Mouse (Mus musculus): Measurements from ENCODE around the gene Upb1. TPM values are rescaled to one million over a fixed set of nuclear protein-coding genes. Genes with fewer than 3 reads are reported as not detected.

The Upb1 gene
- total and polyA plus RNA-seq, 3 experiments = 0.27 TPM; not detected in 2

- no peak for ATAC-seq (ENCODE audit: extremely low read depth, insufficient number of reproducible peaks, low FRiP score, poor library complexity, severe bottlenecking)
- H3K36me3 ChIP-seq (replicated peaks) = no peaks in the 10 kb centered on the region
- DNase-seq (ENCODE audit: low spot score) = no peak
- TF ChIP-seq POLR2AphosphoS5 (IDR thresholded peaks at IDR 0.05; ENCODE audit: insufficient replicate concordance, low read depth, low read length) (no peak), CTCF (IDR thresholded peaks at IDR 0.05; ENCODE audit: low read depth, low read length) (no peak), GATA1 (IDR thresholded peaks at IDR 0.05; ENCODE audit: borderline replicate concordance, low read length) (no peak), TAL1 (conservative IDR thresholded peaks at IDR 0.05; ENCODE audit: low read depth, low read length) (no peak), GATA2 (IDR thresholded peaks at IDR 0.05; ENCODE audit: borderline replicate concordance, low read depth, low read length) (no peak)
- no peaks in the 10 kb centered on the region for H3K4me1 ChIP-seq (ENCODE audit: insufficient read depth, low read depth, low read length)
- peaks cover 2% of the 10 kb centered on the region; the same call in 1 of the 2 replicates for H3K27me3 ChIP-seq (ENCODE audit: insufficient read depth, low read length)
- no peak overlapping the region for H3K4me3 ChIP-seq (ENCODE audit: low read depth, low read length)
- H3K9me3 ChIP-seq (replicated peaks) = no peaks in the 10 kb centered on the region
Observed at GRCm38 (mm10) chr10:75418747-75419146, 17.8 kb downstream of the Upb1 start.

DNA sequence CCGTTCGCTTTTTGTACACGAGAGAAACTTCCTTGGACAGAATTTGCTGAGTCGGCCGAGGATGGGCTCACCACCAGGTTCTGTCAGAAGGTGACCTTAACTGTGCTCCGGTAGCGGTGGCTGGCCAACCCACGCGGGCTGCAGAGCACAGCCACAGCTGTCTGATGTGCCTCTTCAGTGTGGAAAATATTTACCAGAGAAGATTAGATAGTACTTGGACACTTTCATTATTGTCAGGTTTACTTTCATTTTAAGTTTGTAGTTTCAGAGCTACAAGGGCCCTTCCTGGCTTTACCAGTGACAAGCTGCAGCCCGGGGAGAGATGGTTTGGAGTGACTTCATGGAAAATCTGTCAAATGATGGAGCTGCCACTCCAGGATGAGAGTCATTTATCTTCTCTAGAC lies 23.6 kb downstream of the Upb1 start:
- H3K4me3 ChIP-seq (ENCODE audit: low read depth, low read length) = no peak overlapping the region

DNA sequence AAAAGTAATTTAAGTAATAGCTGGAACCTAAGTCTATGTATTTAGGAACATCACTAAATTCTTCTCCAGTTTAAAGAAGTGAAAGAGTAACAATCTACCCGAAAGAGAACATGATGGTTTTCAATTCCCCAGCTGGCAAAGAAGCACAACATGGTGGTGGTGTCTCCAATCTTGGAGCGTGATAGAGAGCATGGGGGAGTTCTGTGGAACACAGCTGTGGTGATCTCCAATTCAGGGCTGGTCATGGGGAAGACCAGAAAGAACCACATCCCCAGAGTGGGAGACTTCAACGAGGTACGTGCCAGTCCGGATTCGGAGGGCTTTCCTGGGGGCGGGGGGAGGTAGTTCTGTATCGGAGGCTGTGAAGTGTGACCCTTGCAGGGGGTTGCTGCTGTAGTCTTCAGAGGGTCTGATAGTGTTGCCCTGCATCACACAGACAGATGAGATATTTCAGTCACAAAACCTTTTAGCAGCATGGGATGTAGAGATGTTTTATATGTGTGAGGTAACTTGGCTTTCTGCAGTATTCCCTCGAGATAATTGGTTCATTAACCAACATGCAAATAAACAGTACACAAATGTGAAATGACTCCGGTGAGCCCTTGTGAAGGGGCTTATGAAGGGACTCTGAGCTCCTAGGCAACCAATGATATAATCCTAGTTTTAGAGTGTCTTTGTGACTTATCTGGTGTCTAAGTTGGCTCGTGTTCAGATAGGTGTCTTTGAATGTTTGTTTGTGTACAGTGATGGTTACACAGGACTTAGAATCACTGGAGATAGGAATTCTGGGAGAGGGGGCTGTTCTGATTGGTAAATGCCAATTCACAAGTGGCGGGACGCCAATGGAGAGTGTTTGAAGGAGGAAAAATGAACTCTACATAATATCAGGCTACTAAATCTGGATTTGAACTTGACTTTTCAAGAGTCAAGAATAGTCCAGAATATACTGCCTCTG lies 27.4 kb downstream of the Upb1 start:
- DNase-seq (ENCODE audit: low spot score) = no peak
- Histone ChIP-seq H3K36me3 (replicated peaks) (no peaks in the 10 kb centered on the region), H3K4me1 (ENCODE audit: insufficient read depth, low read depth, low read length) (no peaks in the 10 kb centered on the region), H3K4me3 (ENCODE audit: low read depth, low read length) (no peak overlapping the region), H3K27me3 (ENCODE audit: insufficient read depth, low read length) (no peaks in the 10 kb centered on the region), H3K9me3 (replicated peaks) (no peaks in the 10 kb centered on the region)
- ATAC-seq (ENCODE audit: extremely low read depth, insufficient number of reproducible peaks, low FRiP score, poor library complexity, severe bottlenecking) = no peak
- TF ChIP-seq TAL1 (conservative IDR thresholded peaks at IDR 0.05; ENCODE audit: low read depth, low read length) (no peak), POLR2AphosphoS5 (IDR thresholded peaks at IDR 0.05; ENCODE audit: insufficient replicate concordance, low read depth, low read length) (no peak), GATA2 (IDR thresholded peaks at IDR 0.05; ENCODE audit: borderline replicate concordance, low read depth, low read length) (no peak), CTCF (IDR thresholded peaks at IDR 0.05; ENCODE audit: low read depth, low read length) (no peak), GATA1 (IDR thresholded peaks at IDR 0.05; ENCODE audit: borderline replicate concordance, low read length) (no peak)

More for the DNA sequence above, 23.6 kb downstream of the Upb1 start:
- no peaks in the 10 kb centered on the region for H3K9me3 ChIP-seq (replicated peaks)
- DNase-seq (ENCODE audit: low spot score) (no peak), ATAC-seq (ENCODE audit: extremely low read depth, insufficient number of reproducible peaks, low FRiP score, poor library complexity, severe bottlenecking) (no peak)
- H3K36me3 ChIP-seq (replicated peaks) = no peaks in the 10 kb centered on the region
- H3K4me1 ChIP-seq (ENCODE audit: insufficient read depth, low read depth, low read length) = no peaks in the 10 kb centered on the region
- no peaks in the 10 kb centered on the region; the same call in 1 of the 2 replicates for H3K27me3 ChIP-seq (ENCODE audit: insufficient read depth, low read length)
- no peak for TF ChIP-seq TAL1 (conservative IDR thresholded peaks at IDR 0.05; ENCODE audit: low read depth, low read length)
- TF ChIP-seq POLR2AphosphoS5 (IDR thresholded peaks at IDR 0.05; ENCODE audit: insufficient replicate concordance, low read depth, low read length) = no peak
- TF ChIP-seq CTCF (IDR thresholded peaks at IDR 0.05; ENCODE audit: low read depth, low read length) = no peak
- no peak for TF ChIP-seq GATA2 (IDR thresholded peaks at IDR 0.05; ENCODE audit: borderline replicate concordance, low read depth, low read length)
- no peak for TF ChIP-seq GATA1 (IDR thresholded peaks at IDR 0.05; ENCODE audit: borderline replicate concordance, low read length)

- DNase-seq (ENCODE audit: low spot score) (no peak), ATAC-seq (ENCODE audit: extremely low read depth, insufficient number of reproducible peaks, low FRiP score, poor library complexity, severe bottlenecking) (no peak)
- Histone ChIP-seq H3K27me3 (ENCODE audit: insufficient read depth, low read length) (no peaks in the 10 kb centered on the region), H3K4me3 (ENCODE audit: low read depth, low read length) (no peak overlapping the region), H3K36me3 (replicated peaks) (no peaks in the 10 kb centered on the region), H3K9me3 (replicated peaks) (no peaks in the 10 kb centered on the region), H3K4me1 (ENCODE audit: insufficient read depth, low read depth, low read length) (no peaks in the 10 kb centered on the region)
- TF ChIP-seq CTCF (IDR thresholded peaks at IDR 0.05; ENCODE audit: low read depth, low read length) (no peak), GATA1 (IDR thresholded peaks at IDR 0.05; ENCODE audit: borderline replicate concordance, low read length) (no peak), POLR2AphosphoS5 (IDR thresholded peaks at IDR 0.05; ENCODE audit: insufficient replicate concordance, low read depth, low read length) (no peak), TAL1 (conservative IDR thresholded peaks at IDR 0.05; ENCODE audit: low read depth, low read length) (no peak), GATA2 (IDR thresholded peaks at IDR 0.05; ENCODE audit: borderline replicate concordance, low read depth, low read length) (no peak)
Observed at GRCm38 (mm10) chr10:75429004-75429380, 28.1 kb downstream of the Upb1 start.

GRCm38 (mm10) chr10:75429522-75430146 lies 28.7 kb downstream of the Upb1 start:
- Histone ChIP-seq H3K4me3 (ENCODE audit: low read depth, low read length) (no peak overlapping the region), H3K9me3 (replicated peaks) (no peaks in the 10 kb centered on the region), H3K4me1 (ENCODE audit: insufficient read depth, low read depth, low read length) (no peaks in the 10 kb centered on the region), H3K36me3 (replicated peaks) (no peaks in the 10 kb centered on the region), H3K27me3 (ENCODE audit: insufficient read depth, low read length) (no peaks in the 10 kb centered on the region)
- DNase-seq (ENCODE audit: low spot score) = no peak
- ATAC-seq (ENCODE audit: extremely low read depth, insufficient number of reproducible peaks, low FRiP score, poor library complexity, severe bottlenecking) = no peak
- TF ChIP-seq TAL1 (conservative IDR thresholded peaks at IDR 0.05; ENCODE audit: low read depth, low read length) (no peak), GATA1 (IDR thresholded peaks at IDR 0.05; ENCODE audit: borderline replicate concordance, low read length) (no peak), CTCF (IDR thresholded peaks at IDR 0.05; ENCODE audit: low read depth, low read length) (no peak), GATA2 (IDR thresholded peaks at IDR 0.05; ENCODE audit: borderline replicate concordance, low read depth, low read length) (no peak), POLR2AphosphoS5 (IDR thresholded peaks at IDR 0.05; ENCODE audit: insufficient replicate concordance, low read depth, low read length) (no peak)

GRCm38 (mm10) chr10:75430147-75430537 lies 29.2 kb downstream of the Upb1 start:
- no peaks in the 10 kb centered on the region for H3K4me1 ChIP-seq (ENCODE audit: insufficient read depth, low read depth, low read length)
- TF ChIP-seq GATA2 (IDR thresholded peaks at IDR 0.05; ENCODE audit: borderline replicate concordance, low read depth, low read length) = no peak
- TF ChIP-seq CTCF (IDR thresholded peaks at IDR 0.05; ENCODE audit: low read depth, low read length) = no peak
- no peak for TF ChIP-seq GATA1 (IDR thresholded peaks at IDR 0.05; ENCODE audit: borderline replicate concordance, low read length)
- no peak for TF ChIP-seq POLR2AphosphoS5 (IDR thresholded peaks at IDR 0.05; ENCODE audit: insufficient replicate concordance, low read depth, low read length)
- no peak for TF ChIP-seq TAL1 (conservative IDR thresholded peaks at IDR 0.05; ENCODE audit: low read depth, low read length)
- no peak for ATAC-seq (ENCODE audit: extremely low read depth, insufficient number of reproducible peaks, low FRiP score, poor library complexity, severe bottlenecking)

More at GRCm38 (mm10) chr10:75430147-75430537, 29.2 kb downstream of the Upb1 start:
- H3K36me3 ChIP-seq (replicated peaks) = no peaks in the 10 kb centered on the region
- H3K27me3 ChIP-seq (ENCODE audit: insufficient read depth, low read length) = no peaks in the 10 kb centered on the region
- DNase-seq (ENCODE audit: low spot score) = no peak
- H3K4me3 ChIP-seq (ENCODE audit: low read depth, low read length) = no peak overlapping the region
- H3K9me3 ChIP-seq (replicated peaks) = no peaks in the 10 kb centered on the region

All from G1E (cell line).